Mouse (Mus musculus): Measurements from ENCODE around the gene Ap1b1.
A peak's percentile ranks its signal among the peaks of the same experiment; 100 is the strongest.

Ap1b1 gene

DNA sequence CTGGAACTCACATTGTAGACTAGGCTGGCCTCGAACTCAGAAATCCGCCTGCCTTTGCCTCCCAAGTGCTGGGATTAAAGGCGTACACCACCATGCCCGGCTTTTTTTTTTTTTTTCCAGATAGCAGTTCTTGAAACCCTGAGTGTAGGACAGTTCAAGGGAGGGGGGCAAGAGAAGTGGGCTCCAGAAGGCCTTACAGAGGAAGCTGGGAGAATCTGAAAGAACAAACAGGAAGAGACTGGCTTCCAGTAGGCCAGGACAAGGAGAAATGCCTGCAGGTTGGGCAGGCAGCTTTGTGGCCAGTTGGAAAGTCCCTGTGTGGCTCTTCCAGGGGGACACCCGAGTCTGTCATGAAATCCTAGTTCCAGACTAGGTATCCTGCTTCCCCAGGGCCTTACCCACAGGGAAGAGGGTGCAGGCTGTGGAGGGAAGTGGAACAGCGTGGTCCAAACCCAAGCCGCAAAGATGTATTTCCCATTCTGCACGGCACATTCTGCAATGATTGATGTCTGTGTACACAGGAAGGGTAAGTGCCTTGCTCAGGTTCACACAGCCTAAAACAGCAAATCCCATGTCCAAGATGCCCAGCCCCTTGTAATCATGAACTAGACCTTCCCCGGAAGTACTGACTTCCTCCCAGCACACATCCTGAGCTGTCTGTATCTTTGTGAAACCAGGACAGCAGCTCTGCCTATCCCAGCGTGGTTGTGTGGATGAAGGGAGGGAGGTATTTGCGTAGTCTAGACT lies 12.1 kb upstream of the Ap1b1 start:
- H3K9me3 ChIP-seq (ENCODE audit: low read length) = no peaks in the 10 kb centered on the region
- H3K27me3 ChIP-seq (ENCODE audit: insufficient read depth, low read length) = peaks cover 3% of the 10 kb centered on the region; the same call in 1 of the 2 replicates
- no peaks in the 10 kb centered on the region for H3K36me3 ChIP-seq (ENCODE audit: insufficient read depth, low read length)
- no peak overlapping the region for H3K4me3 ChIP-seq (replicated peaks; ENCODE audit: low read length)
- H3K4me1 ChIP-seq (replicated peaks; ENCODE audit: low read depth, low read length) = peaks cover 9% of the 10 kb centered on the region; the same call in 1 of the 2 replicates
- TF ChIP-seq NANOG (IDR thresholded peaks at IDR 0.05; ENCODE audit: borderline replicate concordance, low read length) (no peak), POU5F1 (IDR thresholded peaks at IDR 0.05; ENCODE audit: borderline replicate concordance, low read length) (no peak), CTCF (conservative IDR thresholded peaks at IDR 0.05; ENCODE audit: low read length) (no peak)

DNA sequence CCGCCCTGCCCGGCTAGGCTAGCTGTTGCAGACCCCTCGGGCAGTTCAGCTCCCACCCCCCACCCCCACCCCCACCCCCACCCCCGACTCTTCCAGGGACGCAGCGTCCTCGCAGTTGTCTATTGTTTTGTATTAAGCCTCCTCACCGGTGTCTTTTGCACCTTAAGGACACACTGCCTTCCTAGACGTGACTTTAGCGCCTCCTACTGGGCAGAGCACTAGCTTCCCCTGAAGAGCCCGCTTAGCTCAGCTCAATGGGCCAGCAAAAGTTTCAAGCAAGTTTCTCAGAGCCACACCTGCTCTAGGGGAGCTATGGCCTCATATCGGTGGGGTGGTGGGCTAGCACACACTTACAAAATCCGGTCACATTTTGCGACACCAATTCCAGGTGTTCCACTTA lies 11.0 kb upstream of the Ap1b1 start:
- TF ChIP-seq CTCF (conservative IDR thresholded peaks at IDR 0.05; ENCODE audit: low read length) (peak; percentile 92), NANOG (IDR thresholded peaks at IDR 0.05; ENCODE audit: borderline replicate concordance, low read length) (no peak), POU5F1 (IDR thresholded peaks at IDR 0.05; ENCODE audit: borderline replicate concordance, low read length) (no peak)
- no peaks in the 10 kb centered on the region for H3K9me3 ChIP-seq (ENCODE audit: low read length)
- H3K4me3 ChIP-seq (replicated peaks; ENCODE audit: low read length) = no peak overlapping the region
- H3K27me3 ChIP-seq (ENCODE audit: insufficient read depth, low read length) = peaks cover 3% of the 10 kb centered on the region; the same call in 1 of the 2 replicates
- H3K4me1 ChIP-seq (replicated peaks; ENCODE audit: low read depth, low read length) = peaks cover 9% of the 10 kb centered on the region; the same call in 1 of the 2 replicates
- no peaks in the 10 kb centered on the region for H3K36me3 ChIP-seq (ENCODE audit: insufficient read depth, low read length)

DNA sequence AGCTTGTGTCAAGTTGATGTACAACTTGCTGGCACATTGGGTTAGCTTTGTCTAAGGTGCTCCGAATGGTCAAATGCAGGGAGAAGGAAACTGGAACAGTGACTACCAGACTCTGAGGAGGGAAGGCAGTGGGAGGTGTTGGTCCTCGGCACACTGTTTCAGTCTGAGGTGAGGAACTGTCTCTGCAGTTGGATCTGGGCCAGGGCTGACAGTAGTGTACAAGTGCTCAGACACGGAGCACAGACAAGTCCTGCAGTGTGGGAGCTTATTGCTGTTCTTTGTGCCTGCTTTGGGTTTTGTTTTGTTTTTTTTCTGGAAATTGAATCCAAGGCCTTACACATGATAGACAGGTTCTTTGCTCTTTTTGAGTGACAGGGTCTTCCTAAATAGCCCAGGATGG lies 3.6 kb upstream of the Ap1b1 start:
- TF ChIP-seq POU5F1 (IDR thresholded peaks at IDR 0.05; ENCODE audit: borderline replicate concordance, low read length) (no peak), NANOG (IDR thresholded peaks at IDR 0.05; ENCODE audit: borderline replicate concordance, low read length) (no peak), CTCF (conservative IDR thresholded peaks at IDR 0.05; ENCODE audit: low read length) (no peak)
- no peaks in the 10 kb centered on the region for H3K27me3 ChIP-seq (ENCODE audit: insufficient read depth, low read length)
- peaks cover 14% of the 10 kb centered on the region for H3K4me1 ChIP-seq (replicated peaks; ENCODE audit: low read depth, low read length)
- no peak overlapping the region for H3K4me3 ChIP-seq (replicated peaks; ENCODE audit: low read length)
- H3K9me3 ChIP-seq (ENCODE audit: low read length) = no peaks in the 10 kb centered on the region
- H3K36me3 ChIP-seq (ENCODE audit: insufficient read depth, low read length) = 0 out of 2 replicates have a peak, but pooled peaks cover under 1% of the 10 kb centered on the region

DNA sequence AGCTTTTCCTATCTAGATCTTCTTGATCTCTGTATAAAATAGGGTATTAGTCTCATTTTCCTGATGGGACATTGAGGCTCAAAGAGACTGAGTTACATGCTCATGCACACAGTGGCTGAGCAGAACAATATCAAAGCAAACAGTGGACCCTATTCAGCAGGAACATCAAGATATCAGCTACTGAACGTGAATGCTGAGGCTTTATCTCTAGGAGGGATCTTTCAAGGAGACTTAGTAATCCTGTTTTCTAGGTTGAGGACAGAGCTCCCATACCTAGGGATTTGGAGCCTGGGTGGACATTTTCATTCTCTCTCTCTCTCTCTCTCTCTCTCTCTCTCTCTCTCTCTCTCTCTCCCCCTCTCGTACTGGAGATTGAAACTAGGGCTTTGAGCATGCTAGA lies 3.1 kb upstream of the Ap1b1 start:
- no peak for TF ChIP-seq CTCF (conservative IDR thresholded peaks at IDR 0.05; ENCODE audit: low read length)
- TF ChIP-seq POU5F1 (IDR thresholded peaks at IDR 0.05; ENCODE audit: borderline replicate concordance, low read length) = no peak
- TF ChIP-seq NANOG (IDR thresholded peaks at IDR 0.05; ENCODE audit: borderline replicate concordance, low read length) = no peak
- Histone ChIP-seq H3K27me3 (ENCODE audit: insufficient read depth, low read length) (no peaks in the 10 kb centered on the region), H3K9me3 (ENCODE audit: low read length) (no peaks in the 10 kb centered on the region), H3K36me3 (ENCODE audit: insufficient read depth, low read length) (peaks cover 6% of the 10 kb centered on the region), H3K4me3 (replicated peaks; ENCODE audit: low read length) (no peak overlapping the region), H3K4me1 (replicated peaks; ENCODE audit: low read depth, low read length) (peaks cover 15% of the 10 kb centered on the region)

DNA sequence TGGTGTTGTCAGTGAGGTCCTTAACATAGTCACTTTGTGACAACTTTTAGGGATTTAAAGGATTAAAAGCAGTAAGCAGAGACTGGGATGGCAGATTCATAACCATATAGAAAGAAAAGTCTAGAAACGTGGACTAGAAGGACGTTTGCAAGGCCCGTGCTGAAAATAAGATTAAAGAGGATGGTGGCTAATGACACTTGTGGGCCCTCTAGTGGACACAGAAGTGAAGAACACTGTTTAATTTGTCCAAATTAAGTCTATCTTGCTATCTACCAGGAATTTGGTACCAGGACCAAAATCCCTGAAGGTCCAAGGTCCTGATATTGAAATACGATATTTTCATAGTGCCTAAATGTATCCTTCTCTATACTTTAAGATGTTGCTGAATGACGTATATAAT lies 2.4 kb upstream of the Ap1b1 start:
- Histone ChIP-seq H3K4me1 (replicated peaks; ENCODE audit: low read depth, low read length) (peaks cover 17% of the 10 kb centered on the region), H3K4me3 (replicated peaks; ENCODE audit: low read length) (no peak overlapping the region), H3K9me3 (ENCODE audit: low read length) (no peaks in the 10 kb centered on the region), H3K27me3 (ENCODE audit: insufficient read depth, low read length) (no peaks in the 10 kb centered on the region), H3K36me3 (ENCODE audit: insufficient read depth, low read length) (peaks cover 13% of the 10 kb centered on the region)
- TF ChIP-seq NANOG (IDR thresholded peaks at IDR 0.05; ENCODE audit: borderline replicate concordance, low read length) (no peak), CTCF (conservative IDR thresholded peaks at IDR 0.05; ENCODE audit: low read length) (peak; percentile 66), POU5F1 (IDR thresholded peaks at IDR 0.05; ENCODE audit: borderline replicate concordance, low read length) (no peak)

DNA sequence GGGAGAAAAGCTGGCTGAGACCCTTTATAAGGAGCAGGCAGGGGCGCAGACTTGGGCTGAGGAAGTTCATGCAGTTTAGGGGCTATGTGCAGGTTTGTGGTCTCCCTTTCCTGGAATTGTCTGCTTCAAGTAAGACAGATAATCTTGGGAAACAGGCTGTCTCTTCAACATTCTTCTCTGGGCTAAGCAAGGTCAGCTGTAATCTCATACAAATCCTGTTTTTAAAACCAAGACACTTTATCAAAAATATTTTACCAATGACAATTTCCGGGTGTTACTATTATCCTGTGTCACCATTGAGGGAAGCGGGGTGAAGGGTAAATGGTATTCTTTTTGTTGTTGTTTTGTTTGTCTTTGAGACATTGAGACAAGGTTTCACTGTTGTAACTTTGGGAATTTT lies 1.8 kb upstream of the Ap1b1 start:
- no peaks in the 10 kb centered on the region for H3K27me3 ChIP-seq (ENCODE audit: insufficient read depth, low read length)
- H3K36me3 ChIP-seq (ENCODE audit: insufficient read depth, low read length) = peaks cover 16% of the 10 kb centered on the region
- H3K4me1 ChIP-seq (replicated peaks; ENCODE audit: low read depth, low read length) = peaks cover 17% of the 10 kb centered on the region
- H3K4me3 ChIP-seq (replicated peaks; ENCODE audit: low read length) = no peak overlapping the region
- H3K9me3 ChIP-seq (ENCODE audit: low read length) = no peaks in the 10 kb centered on the region
- TF ChIP-seq NANOG (IDR thresholded peaks at IDR 0.05; ENCODE audit: borderline replicate concordance, low read length) (no peak), POU5F1 (IDR thresholded peaks at IDR 0.05; ENCODE audit: borderline replicate concordance, low read length) (no peak), CTCF (conservative IDR thresholded peaks at IDR 0.05; ENCODE audit: low read length) (no peak)

DNA sequence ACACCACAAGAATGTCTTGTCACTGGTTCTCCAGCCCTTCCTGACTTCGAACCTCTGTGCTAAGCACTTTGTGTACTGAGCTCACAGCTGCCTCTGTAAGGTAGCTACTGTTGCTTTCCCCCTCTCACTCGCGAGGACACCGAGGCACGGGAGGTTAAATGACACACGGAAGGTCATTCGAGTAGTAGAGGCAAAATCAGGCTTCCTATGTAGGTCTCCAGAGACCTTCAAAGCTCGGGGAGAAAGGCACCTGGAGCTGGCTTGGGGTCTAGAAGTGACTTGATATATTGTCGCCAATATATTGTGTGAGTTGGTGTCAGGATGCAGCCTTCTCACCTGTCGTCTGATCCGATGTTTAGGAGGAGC lies 846 bp downstream of the Ap1b1 start:
- H3K4me1 ChIP-seq (replicated peaks; ENCODE audit: low read depth, low read length) = peaks cover 17% of the 10 kb centered on the region
- no peaks in the 10 kb centered on the region for H3K9me3 ChIP-seq (ENCODE audit: low read length)
- peaks cover 43% of the 10 kb centered on the region for H3K36me3 ChIP-seq (ENCODE audit: insufficient read depth, low read length)
- peak overlapping the region; percentile 87 for H3K4me3 ChIP-seq (replicated peaks; ENCODE audit: low read length)
- no peak for TF ChIP-seq POU5F1 (IDR thresholded peaks at IDR 0.05; ENCODE audit: borderline replicate concordance, low read length)
- no peak for TF ChIP-seq CTCF (conservative IDR thresholded peaks at IDR 0.05; ENCODE audit: low read length)
- TF ChIP-seq NANOG (IDR thresholded peaks at IDR 0.05; ENCODE audit: borderline replicate concordance, low read length) = no peak
- H3K27me3 ChIP-seq (ENCODE audit: insufficient read depth, low read length) = no peaks in the 10 kb centered on the region

DNA sequence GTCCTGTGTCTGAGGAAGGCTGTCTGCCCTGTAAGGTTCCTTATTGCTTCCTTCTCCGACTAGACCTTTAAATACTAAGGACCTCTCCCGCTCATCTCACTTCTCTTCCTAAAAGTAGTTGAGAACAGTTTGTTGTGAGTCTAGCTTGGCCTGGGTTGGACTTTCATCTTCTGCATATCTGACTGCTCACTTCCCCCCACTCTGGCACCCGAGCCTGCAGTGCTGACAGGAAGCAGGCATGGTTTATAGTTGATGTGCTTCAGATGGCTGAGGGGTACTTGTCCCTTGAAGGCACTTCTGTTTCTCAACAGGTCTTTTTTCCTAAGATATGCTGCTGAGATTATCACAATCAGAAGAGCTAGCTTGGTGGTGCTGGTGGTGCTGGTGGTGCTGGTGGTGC lies 2.6 kb downstream of the Ap1b1 start:
- H3K36me3 ChIP-seq (ENCODE audit: insufficient read depth, low read length) = peaks cover 52% of the 10 kb centered on the region
- no peaks in the 10 kb centered on the region for H3K9me3 ChIP-seq (ENCODE audit: low read length)
- peaks cover 17% of the 10 kb centered on the region for H3K4me1 ChIP-seq (replicated peaks; ENCODE audit: low read depth, low read length)
- H3K4me3 ChIP-seq (replicated peaks; ENCODE audit: low read length) = no peak overlapping the region
- TF ChIP-seq POU5F1 (IDR thresholded peaks at IDR 0.05; ENCODE audit: borderline replicate concordance, low read length) (no peak), CTCF (conservative IDR thresholded peaks at IDR 0.05; ENCODE audit: low read length) (no peak), NANOG (IDR thresholded peaks at IDR 0.05; ENCODE audit: borderline replicate concordance, low read length) (no peak)
- no peaks in the 10 kb centered on the region for H3K27me3 ChIP-seq (ENCODE audit: insufficient read depth, low read length)

DNA sequence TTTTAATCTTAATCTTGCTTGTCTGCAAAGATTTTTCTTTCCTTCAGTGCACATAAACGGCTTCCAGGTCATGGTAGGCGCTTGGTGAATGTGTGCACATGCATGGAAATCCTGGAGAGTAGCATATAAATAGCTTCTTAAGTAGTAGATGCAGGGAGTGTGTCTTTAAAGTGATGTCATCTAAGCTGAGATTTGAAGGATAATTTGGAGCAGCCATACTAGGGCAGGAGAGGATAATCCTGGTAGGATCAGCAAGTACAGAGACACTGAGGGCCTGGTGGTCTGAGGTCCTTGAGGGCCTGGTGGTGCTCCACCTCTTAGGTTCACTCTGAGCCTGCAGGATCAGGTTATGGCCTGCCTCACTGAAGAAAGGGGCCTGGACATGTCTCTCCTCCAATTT lies 5.8 kb downstream of the Ap1b1 start:
- H3K27me3 ChIP-seq (ENCODE audit: insufficient read depth, low read length) = no peaks in the 10 kb centered on the region
- no peak for TF ChIP-seq POU5F1 (IDR thresholded peaks at IDR 0.05; ENCODE audit: borderline replicate concordance, low read length)
- no peak for TF ChIP-seq CTCF (conservative IDR thresholded peaks at IDR 0.05; ENCODE audit: low read length)
- TF ChIP-seq NANOG (IDR thresholded peaks at IDR 0.05; ENCODE audit: borderline replicate concordance, low read length) = no peak
- H3K4me3 ChIP-seq (replicated peaks; ENCODE audit: low read length) = no peak overlapping the region
- H3K4me1 ChIP-seq (replicated peaks; ENCODE audit: low read depth, low read length) = peaks cover 18% of the 10 kb centered on the region
- peaks cover 73% of the 10 kb centered on the region for H3K36me3 ChIP-seq (ENCODE audit: insufficient read depth, low read length)
- H3K9me3 ChIP-seq (ENCODE audit: low read length) = no peaks in the 10 kb centered on the region
